Mouse (Mus musculus) forebrain, embryonic 12.5 days (tissue): ENCODE measurements at regions not wholly inside any gene's neighbourhood (a gene's known extent, or its start where the extent isn't known, plus 50 kb on each side); places are given as distances from the start of the nearest gene placed in this dataset.

Source experiments
- ATAC-seq: fragments of 200-750 bp; cut with Nextera tagmentation; 2 replicates; pipeline ENCODE4 v1.8.0; 2017; ENCODE audit warnings: moderate TSS enrichment; ENCODE audit not compliant: low FRiP score
- H3K27ac ChIP-seq: fragments of 300-500 bp; sonication (generic); 2 replicates; pipeline ENCODE4 v1.5.1; 2016; ENCODE audit warnings: mild to moderate bottlenecking
- H3K27me3 ChIP-seq: fragments of 300-500 bp; sonication (generic); 2 replicates; pipeline ENCODE4 v1.6.1; 2016; ENCODE audit warnings: mild to moderate bottlenecking
- H3K36me3 ChIP-seq: fragments of 300-500 bp; sonication (generic); replicated peaks from 2 replicates; pipeline ENCODE4 v1.6.1; 2016; ENCODE audit warnings: mild to moderate bottlenecking
- H3K4me1 ChIP-seq: fragments of 300-500 bp; sonication (generic); 2 replicates; pipeline ENCODE4 v1.6.1; 2016
- H3K4me2 ChIP-seq: fragments of 300-500 bp; sonication (generic); 2 replicates; pipeline ENCODE4 v1.6.1; 2016; ENCODE audit warnings: mild to moderate bottlenecking, moderate library complexity
- H3K4me3 ChIP-seq: fragments of 300-500 bp; sonication (generic); replicated peaks from 2 replicates; pipeline ENCODE4 v1.5.1; 2016; ENCODE audit warnings: mild to moderate bottlenecking
- H3K9ac ChIP-seq: fragments of 300-500 bp; sonication (generic); 2 replicates; pipeline ENCODE4 v1.6.1; 2016; ENCODE audit warnings: mild to moderate bottlenecking
- H3K9me3 ChIP-seq: fragments of 300-500 bp; sonication (generic); 2 replicates; pipeline ENCODE4 v1.6.1; 2016
- WGBS: fragments of 180-500 bp; shearing (Covaris S2); methylation state at CpG from one replicate; pipeline ENCODE4 v1.1.7; 2016; 5-methylcytosine and 5-hydroxymethylcytosine counted together

GRCm38 (mm10) chr10:102686667-102687397 lies 174.8 kb downstream of the Rassf9 start:
- WGBS, result 73% methylated on average over 14 of the region's 14 CpGs
- no peaks in the 10 kb centered on the region for H3K27me3 ChIP-seq
- no peak overlapping the region for H3K9ac ChIP-seq
- H3K4me2 ChIP-seq, result no peak overlapping the region
- no peaks in the 10 kb centered on the region for H3K9me3 ChIP-seq
- H3K27ac ChIP-seq, result no peak overlapping the region
- H3K4me1 ChIP-seq, result no peaks in the 10 kb centered on the region
- H3K4me3 ChIP-seq, result no peak overlapping the region
- 0 out of 2 replicates have a peak, but pooled peaks have one; percentile 45 for ATAC-seq
- no peaks in the 10 kb centered on the region for H3K36me3 ChIP-seq

GRCm38 (mm10) chr10:102685833-102686434 lies 173.9 kb downstream of the Rassf9 start:
- Histone ChIP-seq H3K27ac (no peak overlapping the region), H3K27me3 (no peaks in the 10 kb centered on the region), H3K36me3 (no peaks in the 10 kb centered on the region), H3K4me1 (no peaks in the 10 kb centered on the region), H3K9ac (no peak overlapping the region), H3K9me3 (no peaks in the 10 kb centered on the region), H3K4me2 (no peak overlapping the region), H3K4me3 (no peak overlapping the region)
- ATAC-seq, result no peak
- WGBS, result 90% methylated on average over 7 of the region's 7 CpGs

GRCm38 (mm10) chr10:102667359-102667758 lies 155.3 kb downstream of the Rassf9 start:
- WGBS, result 83% methylated on average over 5 of the region's 5 CpGs
- Histone ChIP-seq H3K4me2 (no peak overlapping the region), H3K27me3 (no peaks in the 10 kb centered on the region), H3K4me1 (no peaks in the 10 kb centered on the region), H3K36me3 (no peaks in the 10 kb centered on the region), H3K9me3 (no peaks in the 10 kb centered on the region), H3K9ac (no peak overlapping the region), H3K4me3 (no peak overlapping the region), H3K27ac (no peak overlapping the region)
- no peak for ATAC-seq

GRCm38 (mm10) chr10:102659683-102660082 lies 147.7 kb downstream of the Rassf9 start:
- Histone ChIP-seq H3K4me2 (no peak overlapping the region), H3K4me1 (no peaks in the 10 kb centered on the region), H3K9me3 (no peaks in the 10 kb centered on the region), H3K36me3 (no peaks in the 10 kb centered on the region), H3K27ac (no peak overlapping the region), H3K9ac (no peak overlapping the region), H3K4me3 (no peak overlapping the region), H3K27me3 (no peaks in the 10 kb centered on the region)
- 84% methylated on average over 6 of the region's 6 CpGs for WGBS
- no peak for ATAC-seq

- Histone ChIP-seq H3K36me3 (no peaks in the 10 kb centered on the region), H3K9ac (no peak overlapping the region), H3K4me1 (no peaks in the 10 kb centered on the region), H3K27ac (no peak overlapping the region), H3K9me3 (no peaks in the 10 kb centered on the region), H3K4me2 (no peak overlapping the region), H3K4me3 (no peak overlapping the region), H3K27me3 (no peaks in the 10 kb centered on the region)
- no peak for ATAC-seq
- WGBS, result 89% methylated on average over 2 of the region's 2 CpGs
Measured at GRCm38 (mm10) chr10:102636507-102636906, 124.5 kb downstream of the Rassf9 start.

- Histone ChIP-seq H3K4me2 (no peak overlapping the region), H3K27me3 (no peaks in the 10 kb centered on the region), H3K4me3 (no peak overlapping the region), H3K9ac (no peak overlapping the region), H3K36me3 (no peaks in the 10 kb centered on the region), H3K27ac (no peak overlapping the region), H3K4me1 (no peaks in the 10 kb centered on the region), H3K9me3 (no peaks in the 10 kb centered on the region)
- WGBS, result 71% methylated on average over 4 of the region's 4 CpGs
- no peak for ATAC-seq
Measured at GRCm38 (mm10) chr10:102633438-102633837, 121.4 kb downstream of the Rassf9 start.

GRCm38 (mm10) chr10:102628609-102629008 lies 116.6 kb downstream of the Rassf9 start:
- Histone ChIP-seq H3K4me3 (no peak overlapping the region), H3K27me3 (no peaks in the 10 kb centered on the region), H3K27ac (no peak overlapping the region), H3K36me3 (no peaks in the 10 kb centered on the region), H3K9me3 (no peaks in the 10 kb centered on the region), H3K4me1 (no peaks in the 10 kb centered on the region), H3K9ac (no peak overlapping the region), H3K4me2 (no peak overlapping the region)
- ATAC-seq, result no peak

GRCm38 (mm10) chr10:102623895-102624294 lies 111.9 kb downstream of the Rassf9 start:
- Histone ChIP-seq H3K27ac (no peak overlapping the region), H3K27me3 (no peaks in the 10 kb centered on the region), H3K4me1 (no peaks in the 10 kb centered on the region), H3K9me3 (no peaks in the 10 kb centered on the region), H3K4me2 (no peak overlapping the region), H3K9ac (no peak overlapping the region), H3K4me3 (no peak overlapping the region), H3K36me3 (no peaks in the 10 kb centered on the region)
- WGBS, result 83% methylated on average over 3 of the region's 3 CpGs
- ATAC-seq, result no peak

GRCm38 (mm10) chr10:102622583-102623008 lies 110.6 kb downstream of the Rassf9 start:
- Histone ChIP-seq H3K36me3 (no peaks in the 10 kb centered on the region), H3K9me3 (no peaks in the 10 kb centered on the region), H3K9ac (no peak overlapping the region), H3K4me1 (no peaks in the 10 kb centered on the region), H3K4me3 (no peak overlapping the region), H3K27ac (no peak overlapping the region), H3K4me2 (no peak overlapping the region), H3K27me3 (no peaks in the 10 kb centered on the region)
- WGBS, result 78% methylated on average over 2 of the region's 2 CpGs
- no peak for ATAC-seq

- no peaks in the 10 kb centered on the region for H3K4me1 ChIP-seq
- no peak for ATAC-seq
- no peaks in the 10 kb centered on the region for H3K27me3 ChIP-seq
- H3K9me3 ChIP-seq, result no peaks in the 10 kb centered on the region
- H3K9ac ChIP-seq, result no peak overlapping the region
- no peak overlapping the region for H3K27ac ChIP-seq
- no peak overlapping the region for H3K4me3 ChIP-seq
- no peaks in the 10 kb centered on the region for H3K36me3 ChIP-seq
- no peak overlapping the region for H3K4me2 ChIP-seq
- 75% methylated on average over 2 of the region's 2 CpGs for WGBS
Measured at GRCm38 (mm10) chr10:102618711-102619110, 106.7 kb downstream of the Rassf9 start.

- Histone ChIP-seq H3K4me2 (no peak overlapping the region), H3K27me3 (no peaks in the 10 kb centered on the region), H3K27ac (no peak overlapping the region), H3K4me3 (no peak overlapping the region), H3K4me1 (no peaks in the 10 kb centered on the region), H3K36me3 (no peaks in the 10 kb centered on the region), H3K9me3 (no peaks in the 10 kb centered on the region), H3K9ac (no peak overlapping the region)
- no peak for ATAC-seq
- WGBS, result 88% methylated on average over 10 of the region's 10 CpGs
Measured at GRCm38 (mm10) chr10:102615962-102616595, 104.1 kb downstream of the Rassf9 start.
